8 mouse cellular contexts compared by ENCODE assay signal in the genomic region with DNA sequence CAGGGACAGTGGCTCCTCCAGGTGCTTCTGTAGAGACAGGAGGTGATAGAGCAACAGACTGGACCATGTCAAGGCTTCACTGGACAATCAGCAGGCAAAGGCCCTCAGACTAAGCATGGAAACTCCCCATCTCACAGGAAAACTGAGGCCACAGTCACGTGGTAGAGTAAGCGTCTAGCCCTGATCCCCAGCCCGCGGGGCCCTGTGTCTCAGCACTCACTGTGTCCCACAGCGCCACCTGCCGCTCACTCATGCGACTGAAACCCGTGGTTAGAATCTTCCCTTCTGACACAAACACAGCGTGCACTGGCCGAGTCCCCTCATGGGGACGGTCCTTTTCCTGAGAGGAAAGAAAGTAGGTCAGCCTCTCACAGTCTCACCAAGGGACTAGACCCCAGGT. TPM values are rescaled to one million over a fixed set of nuclear protein-coding genes. Genes with fewer than 3 reads are reported as not detected.
DNase-seq lines count a peak whose midpoint lies in the region; ATAC-seq and TF ChIP-seq lines count a peak whose summit lies in the region.

No protein-coding gene starts in this region.

- peaks cover 10% of the 10 kb centered on the region; the same call in 1 of the 2 replicates for H3K4me1 ChIP-seq in cortical plate, adult 2 months (ENCODE audit: control insufficient read depth, insufficient read depth, low read length)

- peak; percentile 88 for DNase-seq in gastrocnemius, postnatal 14 days
- peak; percentile 95 to 96 for DNase-seq in left cerebral cortex, postnatal 14 days (ENCODE audit: low spot score in 2 of 2)
- peak; percentile 98 for DNase-seq in right cerebral cortex, postnatal 14 days
- DNase-seq in urinary bladder, postnatal 36 days (ENCODE audit: low spot score in 2 of 2), result peak; percentile 78 to 85

- intact Hi-C loops in gastrocnemius, postnatal 14 days (cut with DNase I; ENCODE audit: low total_unique reads), result loop anchor here (5.0 kb wide), 1 partner anchor 124 kb away; no protein-coding TSS in a partner anchor
- intact Hi-C loops in left cerebral cortex, postnatal 14 days (cut with DNase I), result loop anchor here (5.0 kb wide), 2 partner anchors 61 to 76 kb away; a partner anchor contains a TSS

- H3K4me3 ChIP-seq in cortical plate, adult 2 months (ENCODE audit: insufficient read depth, low read length), result peak overlapping the region; percentile 94; the same call in 1 of the 2 replicates

- peak; percentile 85 for TF ChIP-seq CTCF in cortical plate, adult 2 months (IDR thresholded peaks at IDR 0.05; ENCODE audit: extremely low read depth, insufficient read depth, low read length)

- no peak overlapping the region for H3K27ac ChIP-seq in cortical plate, adult 2 months (ENCODE audit: insufficient read depth, low read length)

- ATAC-seq in activated CD4-positive, CD25-positive, alpha-beta regulatory T cell, adult 4 months, result peak; percentile 32
- peak; percentile 30 for ATAC-seq in inflammation-experienced regulatory T-cells, adult 6 months
- ATAC-seq in megakaryocyte-erythroid progenitor cell, adult 5-6 weeks (replicated peaks; ENCODE audit: low FRiP score, low TSS enrichment, poor library complexity, severe bottlenecking), result peak; percentile 73

- TF ChIP-seq POLR2A in cortical plate, adult 2 months (IDR thresholded peaks at IDR 0.05; ENCODE audit: extremely low read depth, insufficient read depth, low read length), result peak; percentile 28; the same call in 1 of the 2 replicates

RNA-seq across cellular contexts. Expression of a gene that starts 5.5 kb away (rescaled TPM):
- 10 to 100 TPM in 1 of 2 experiments, 1 to 10 TPM in 1; 9.7 to 10.0 TPM for polyA plus RNA-seq in activated CD4-positive, CD25-positive, alpha-beta regulatory T cell, adult 4 months (2017; shearing (Covaris generic))
- 31.2 and 33.8 TPM in 2 replicates for polyA plus RNA-seq in cortical plate, adult 2 months (2012; rRNA removed)
- total RNA-seq in gastrocnemius, postnatal 14 days (2021), result 1 to 10 TPM; 3.7 to 4.6 TPM
- 10 to 100 TPM; 11.7 to 18.2 (median 13.3) TPM for polyA plus RNA-seq in inflammation-experienced regulatory T-cells, adult 6 months (2017; shearing (Covaris generic))
- total RNA-seq in left cerebral cortex, postnatal 14 days (2021), result 10 to 100 TPM; 13.6 to 15.9 TPM
- total RNA-seq in megakaryocyte-erythroid progenitor cell, adult 5-6 weeks (2014; fragmentation: Nextera tagmentation), result 3.7 and 9.3 TPM in 2 replicates
- total RNA-seq in megakaryocyte-erythroid progenitor cell, adult 5-6 weeks (2017), result 2.9 and 3.0 TPM in 2 replicates

RNA-seq across cellular contexts. Expression of a gene that starts 5.9 kb away (rescaled TPM):
- polyA plus RNA-seq in activated CD4-positive, CD25-positive, alpha-beta regulatory T cell, adult 4 months (2017; shearing (Covaris generic)), result 100 to 1,000 TPM in 1 of 2 experiments, 10 to 100 TPM in 1; 90.0 to 201 TPM
- polyA plus RNA-seq in cortical plate, adult 2 months (2012; rRNA removed), result 51.2 and 55.8 TPM in 2 replicates
- 10 to 100 TPM; 40.7 to 41.6 TPM for total RNA-seq in gastrocnemius, postnatal 14 days (2021)
- 100 to 1,000 TPM in 2 of 3 experiments, 10 to 100 TPM in 1; 89.3 to 196 (median 149) TPM for polyA plus RNA-seq in inflammation-experienced regulatory T-cells, adult 6 months (2017; shearing (Covaris generic))
- 100 to 1,000 TPM; 108 to 113 TPM for total RNA-seq in left cerebral cortex, postnatal 14 days (2021)
- total RNA-seq in megakaryocyte-erythroid progenitor cell, adult 5-6 weeks (2014; fragmentation: Nextera tagmentation), result 212 and 218 TPM in 2 replicates
- 107 and 179 TPM in 2 replicates for total RNA-seq in megakaryocyte-erythroid progenitor cell, adult 5-6 weeks (2017)

RNA-seq across cellular contexts. Expression of a gene that starts 6.5 kb away (rescaled TPM):
- polyA plus RNA-seq in activated CD4-positive, CD25-positive, alpha-beta regulatory T cell, adult 4 months (2017; shearing (Covaris generic)), result 1,000 to 10,000 TPM; 2,153 to 2,681 TPM
- polyA plus RNA-seq in cortical plate, adult 2 months (2012; rRNA removed), result 204 and 218 TPM in 2 replicates
- total RNA-seq in gastrocnemius, postnatal 14 days (2021), result 1 to 10 TPM; 2.7 to 3.6 TPM
- 1,000 to 10,000 TPM; 2,119 to 2,488 (median 2,393) TPM for polyA plus RNA-seq in inflammation-experienced regulatory T-cells, adult 6 months (2017; shearing (Covaris generic))
- 100 to 1,000 TPM; 173 to 185 TPM for total RNA-seq in left cerebral cortex, postnatal 14 days (2021)
- total RNA-seq in megakaryocyte-erythroid progenitor cell, adult 5-6 weeks (2014; fragmentation: Nextera tagmentation), result 31.8 and 35.5 TPM in 2 replicates
- total RNA-seq in megakaryocyte-erythroid progenitor cell, adult 5-6 weeks (2017), result 40.7 and 41.2 TPM in 2 replicates

RNA-seq across cellular contexts. Expression of a gene that starts 24.8 kb away (rescaled TPM):
- under 1 TPM in 1 of 2 experiments, not detected in 1; 0.42 TPM for polyA plus RNA-seq in activated CD4-positive, CD25-positive, alpha-beta regulatory T cell, adult 4 months (2017; shearing (Covaris generic))
- polyA plus RNA-seq in cortical plate, adult 2 months (2012; rRNA removed), result 14.1 and 16.5 TPM in 2 replicates
- total RNA-seq in gastrocnemius, postnatal 14 days (2021), result 10 to 100 TPM; 20.3 to 45.9 TPM
- polyA plus RNA-seq in inflammation-experienced regulatory T-cells, adult 6 months (2017; shearing (Covaris generic)), result under 1 TPM in 1 of 3 experiments, not detected in 2; 0.65 TPM
- 10 to 100 TPM in 1 of 2 experiments, 1 to 10 TPM in 1; 6.7 to 12.7 TPM for total RNA-seq in left cerebral cortex, postnatal 14 days (2021)
- total RNA-seq in megakaryocyte-erythroid progenitor cell, adult 5-6 weeks (2014; fragmentation: Nextera tagmentation), result not detected in 2 replicates
- total RNA-seq in megakaryocyte-erythroid progenitor cell, adult 5-6 weeks (2017), result not detected in 2 replicates

RNA-seq across cellular contexts. Expression of a gene that starts 52.0 kb away (rescaled TPM):
- 100 to 1,000 TPM in 1 of 2 experiments, 10 to 100 TPM in 1; 73.9 to 103 TPM for polyA plus RNA-seq in activated CD4-positive, CD25-positive, alpha-beta regulatory T cell, adult 4 months (2017; shearing (Covaris generic))
- 38.1 and 43.4 TPM in 2 replicates for polyA plus RNA-seq in cortical plate, adult 2 months (2012; rRNA removed)
- 10 to 100 TPM; 23.2 to 24.6 TPM for total RNA-seq in gastrocnemius, postnatal 14 days (2021)
- polyA plus RNA-seq in inflammation-experienced regulatory T-cells, adult 6 months (2017; shearing (Covaris generic)), result 100 to 1,000 TPM in 1 of 3 experiments, 10 to 100 TPM in 2; 46.5 to 103 (median 70.1) TPM
- 10 to 100 TPM; 32.0 to 33.8 TPM for total RNA-seq in left cerebral cortex, postnatal 14 days (2021)
- 100 and 125 TPM in 2 replicates for total RNA-seq in megakaryocyte-erythroid progenitor cell, adult 5-6 weeks (2014; fragmentation: Nextera tagmentation)
- total RNA-seq in megakaryocyte-erythroid progenitor cell, adult 5-6 weeks (2017), result 37.4 and 51.0 TPM in 2 replicates

Comparison
In these comparisons a context has a peak if more than half of its experiments do, and no peak if none do; other contexts are left out.
1. RNA of a gene that starts 6.5 kb away (total RNA-seq): 173 to 185 TPM in left cerebral cortex, postnatal 14 days and 31.8 to 41.2 TPM in megakaryocyte-erythroid progenitor cell, adult 5-6 weeks; 2.7 to 3.6 TPM in gastrocnemius, postnatal 14 days; every median in the first group is over 4 times any median in the second.
2. Peak in every context shown above with its lines, with median percentiles within 50 percentile points of each other: ATAC-seq and DNase-seq.